8 mouse cellular contexts compared by ENCODE assay signal in genomic region chr2:120245421-120246016, GRCm38 (mm10). TPM values are rescaled to one million over a fixed set of nuclear protein-coding genes. Genes with fewer than 3 reads are reported as not detected.
DNase-seq lines count a peak whose midpoint lies in the region; ATAC-seq and TF ChIP-seq lines count a peak whose summit lies in the region.

No protein-coding gene starts in this region.

- no peaks in the 10 kb centered on the region for H3K27me3 ChIP-seq in heart, adult 2 months (ENCODE audit: control insufficient read depth, insufficient read depth, low read length)
- H3K27me3 ChIP-seq in E14TG2a.4 (ENCODE audit: insufficient read depth, low read length) = peaks cover 21% of the 10 kb centered on the region
- peaks cover 21% of the 10 kb centered on the region for H3K27me3 ChIP-seq in embryonic facial prominence, embryonic 12.5 days

- H3K4me3 ChIP-seq in heart, adult 2 months = peak overlapping the region; percentile 36
- H3K4me3 ChIP-seq in E14TG2a.4 (replicated peaks; ENCODE audit: low read length) = peak overlapping the region; percentile 53
- H3K4me3 ChIP-seq in embryonic facial prominence, embryonic 12.5 days = peak overlapping the region; percentile 38

- H3K4me1 ChIP-seq in heart, adult 2 months (ENCODE audit: control insufficient read depth, insufficient read depth, low read length) = no peaks in the 10 kb centered on the region
- peaks cover 39% of the 10 kb centered on the region for H3K4me1 ChIP-seq in E14TG2a.4 (replicated peaks; ENCODE audit: low read depth, low read length)
- no peaks in the 10 kb centered on the region for H3K4me1 ChIP-seq in embryonic facial prominence, embryonic 12.5 days

- WGBS in heart, adult 2 months = 19% methylated on average over 9 of the region's 9 CpGs
- WGBS in embryonic facial prominence, embryonic 12.5 days = 13% methylated on average over 9 of the region's 9 CpGs

- no peak for DNase-seq in heart, adult 2 months
- no peak for DNase-seq in heart, adult 18-20 months
- peak; percentile 19 to 26 for DNase-seq in layer of hippocampus, postnatal 14 days (ENCODE audit: low spot score in 2 of 2)
- peak; percentile 18 for DNase-seq in retina, adult 2 months (ENCODE audit: low read depth, low spot score)
- no peak for DNase-seq in ovary, adult 18-20 months (ENCODE audit: low spot score)
- DNase-seq in thymus, postnatal 10 days (ENCODE audit: low spot score in 2 of 2) = no peak

- H3K36me3 ChIP-seq in heart, adult 2 months (ENCODE audit: control insufficient read depth, insufficient read depth, low read length) = no peaks in the 10 kb centered on the region
- no peaks in the 10 kb centered on the region for H3K36me3 ChIP-seq in E14TG2a.4 (ENCODE audit: insufficient read depth, low read length)
- no peaks in the 10 kb centered on the region for H3K36me3 ChIP-seq in embryonic facial prominence, embryonic 12.5 days

- H3K9ac ChIP-seq in heart, adult 2 months (ENCODE audit: low read depth, low read length) = no peak overlapping the region
- H3K9ac ChIP-seq in embryonic facial prominence, embryonic 12.5 days = peak overlapping the region; percentile 33; the same call in 1 of the 2 replicates

- TF ChIP-seq POLR2A in heart, adult 2 months (IDR thresholded peaks at IDR 0.05; ENCODE audit: insufficient read depth, low read depth, low read length) = no peak

- no peak for TF ChIP-seq EP300 in heart, adult 2 months (IDR thresholded peaks at IDR 0.05; ENCODE audit: insufficient read depth, low read depth, low read length)

- peak; percentile 52 for TF ChIP-seq CTCF in heart, adult 2 months (IDR thresholded peaks at IDR 0.05)
- TF ChIP-seq CTCF in E14TG2a.4 (conservative IDR thresholded peaks at IDR 0.05; ENCODE audit: low read length) = no peak

- intact Hi-C loops in heart, adult 2 months (cut with DNase I) = no loop called here

- no peaks in the 10 kb centered on the region for H3K9me3 ChIP-seq in E14TG2a.4 (ENCODE audit: low read length)
- H3K9me3 ChIP-seq in embryonic facial prominence, embryonic 12.5 days = no peaks in the 10 kb centered on the region

- peak; percentile 19; the same call in 1 of the 2 replicates for ATAC-seq in embryonic facial prominence, embryonic 12.5 days (ENCODE audit: insufficient number of reproducible peaks, insufficient read depth, low FRiP score, low TSS enrichment)

- peak overlapping the region; percentile 69 for H3K4me2 ChIP-seq in embryonic facial prominence, embryonic 12.5 days (replicated peaks)

- H3K27ac ChIP-seq in heart, adult 2 months = no peak overlapping the region
- no peak overlapping the region for H3K27ac ChIP-seq in embryonic facial prominence, embryonic 12.5 days

- no peaks in the 10 kb centered on the region for H3K79me2 ChIP-seq in heart, adult 2 months (replicated peaks; ENCODE audit: control insufficient read depth, insufficient read depth, low read length)

RNA-seq across cellular contexts. Expression of gene Pla2g4e, which starts 0.4 kb away (rescaled TPM):
- 1 to 10 TPM; 3.5 to 4.0 TPM for total RNA-seq in heart, adult 2 months (2021)
- polyA plus RNA-seq in heart, adult 2 months (2012; rRNA removed) = 5.9 and 8.4 TPM in 2 replicates
- total RNA-seq in heart, adult 18-20 months (2021) = 1 to 10 TPM; 2.9 to 3.4 TPM
- 0.04 and 0.11 TPM in 2 replicates for polyA plus RNA-seq in embryonic facial prominence, embryonic 12.5 days (2016; fragmentation: Nextera tagmentation; extraction: Ambion mirVana)
- total RNA-seq in layer of hippocampus, postnatal 14 days (2021) = 1 to 10 TPM; 8.4 to 9.3 TPM

RNA-seq across cellular contexts. Expression of gene Pla2g4d, which starts 43.5 kb away (rescaled TPM):
- total RNA-seq in heart, adult 2 months (2021) = not detected
- polyA plus RNA-seq in heart, adult 2 months (2012; rRNA removed) = not detected in 2 replicates
- total RNA-seq in heart, adult 18-20 months (2021) = not detected
- polyA plus RNA-seq in embryonic facial prominence, embryonic 12.5 days (2016; fragmentation: Nextera tagmentation; extraction: Ambion mirVana) = 0.08 and 0.09 TPM in 2 replicates
- total RNA-seq in layer of hippocampus, postnatal 14 days (2021) = under 1 TPM in 1 of 2 experiments, not detected in 1; 0.12 TPM

Comparison
In these comparisons a context has a peak if more than half of its experiments do, and no peak if none do; other contexts are left out.
1. DNase-seq: peak in layer of hippocampus, postnatal 14 days (2 of 2) and retina, adult 2 months (single experiment); none in heart, adult 2 months (0 of 2), heart, adult 18-20 months (0 of 2), ovary, adult 18-20 months (single experiment) and thymus, postnatal 10 days (0 of 2).
2. Peak in every context shown above with its lines, with median percentiles within 50 percentile points of each other: H3K4me3 ChIP-seq.